Mouse (Mus musculus): ENCODE measurements around the gene Rere. TPM values are rescaled to one million over a fixed set of nuclear protein-coding genes. Genes with fewer than 3 reads are reported as not detected.
"Not testable (repeated sequence)": the region's sequence is repeated elsewhere in the genome, so short reads cannot be mapped to it uniquely, and the experiment has no call there.

Gene Rere
- polyA plus RNA-seq, 1 experiment from 2014 or later, result 39.0 TPM

- Histone ChIP-seq H3K4me3 (no peak overlapping the region), H3K9me3 (no peaks in the 10 kb centered on the region), H3K27ac (no peak overlapping the region), H3K4me1 (replicated peaks) (peaks cover 49% of the 10 kb centered on the region), H3K36me3 (peaks cover 15% of the 10 kb centered on the region), H3K9ac (no peak overlapping the region), H3K27me3 (no peaks in the 10 kb centered on the region), H3K4me2 (no peak overlapping the region)
- WGBS, result 90% methylated on average over 4 of the region's 4 CpGs
- ATAC-seq (ENCODE audit: low FRiP score), result no peak
Observed at GRCm38 (mm10) chr4:150470674-150471328, 189.4 kb downstream of the Rere start.

- no peak for ATAC-seq (ENCODE audit: low FRiP score)
- Histone ChIP-seq H3K4me3 (no peak overlapping the region), H3K9ac (no peak overlapping the region), H3K27ac (no peak overlapping the region; the same call in 1 of the 2 replicates), H3K27me3 (no peaks in the 10 kb centered on the region), H3K4me2 (no peak overlapping the region), H3K9me3 (no peaks in the 10 kb centered on the region), H3K36me3 (peaks cover 22% of the 10 kb centered on the region), H3K4me1 (replicated peaks) (peaks cover 29% of the 10 kb centered on the region)
- 12% methylated on average over 10 of the region's 10 CpGs for WGBS
Observed at GRCm38 (mm10) chr4:150472751-150473436, 191.4 kb downstream of the Rere start.

- Histone ChIP-seq H3K4me3 (no peak overlapping the region), H3K4me1 (replicated peaks) (peaks cover 24% of the 10 kb centered on the region), H3K4me2 (no peak overlapping the region), H3K27ac (peak overlapping the region; percentile 40), H3K27me3 (no peaks in the 10 kb centered on the region), H3K36me3 (peaks cover 29% of the 10 kb centered on the region), H3K9ac (no peak overlapping the region), H3K9me3 (no peaks in the 10 kb centered on the region)
- WGBS, result 54% methylated on average over 4 of the region's 4 CpGs
- ATAC-seq (ENCODE audit: low FRiP score), result no peak
Observed at GRCm38 (mm10) chr4:150473437-150474070, 192.1 kb downstream of the Rere start.

- Histone ChIP-seq H3K27ac (no peak overlapping the region), H3K9me3 (no peaks in the 10 kb centered on the region), H3K36me3 (peaks cover 29% of the 10 kb centered on the region), H3K27me3 (no peaks in the 10 kb centered on the region), H3K4me2 (no peak overlapping the region), H3K4me3 (no peak overlapping the region), H3K4me1 (replicated peaks) (peaks cover 23% of the 10 kb centered on the region), H3K9ac (no peak overlapping the region)
- ATAC-seq (ENCODE audit: low FRiP score), result no peak
- 65% methylated on average over 7 of the region's 7 CpGs for WGBS
Observed at GRCm38 (mm10) chr4:150474086-150474485, 192.6 kb downstream of the Rere start.

- peak overlapping the region; percentile 2; the same call in 1 of the 2 replicates for H3K27ac ChIP-seq
- no peak for ATAC-seq (ENCODE audit: low FRiP score)
- no peak overlapping the region for H3K9ac ChIP-seq
- 62% methylated on average over 5 of the region's 5 CpGs for WGBS
- H3K36me3 ChIP-seq, result peaks cover 22% of the 10 kb centered on the region
- no peaks in the 10 kb centered on the region for H3K27me3 ChIP-seq
- no peak overlapping the region for H3K4me2 ChIP-seq
- H3K4me1 ChIP-seq (replicated peaks), result peaks cover 18% of the 10 kb centered on the region
- no peak overlapping the region for H3K4me3 ChIP-seq
- no peaks in the 10 kb centered on the region for H3K9me3 ChIP-seq
Observed at GRCm38 (mm10) chr4:150476258-150476657, 194.8 kb downstream of the Rere start.

GRCm38 (mm10) chr4:150478006-150478405, 196.6 kb downstream of the Rere start:
- H3K4me3 ChIP-seq, result no peak overlapping the region
- no peak overlapping the region for H3K4me2 ChIP-seq
- 93% methylated on average over 6 of the region's 6 CpGs for WGBS
- H3K9ac ChIP-seq, result no peak overlapping the region
- H3K9me3 ChIP-seq, result no peaks in the 10 kb centered on the region
- no peak overlapping the region for H3K27ac ChIP-seq
- H3K27me3 ChIP-seq, result no peaks in the 10 kb centered on the region
- ATAC-seq (ENCODE audit: low FRiP score), result no peak
- peaks cover 12% of the 10 kb centered on the region for H3K4me1 ChIP-seq (replicated peaks)
- H3K36me3 ChIP-seq, result peaks cover 22% of the 10 kb centered on the region

GRCm38 (mm10) chr4:150483081-150483480, 201.6 kb downstream of the Rere start:
- H3K4me2 ChIP-seq; H3K4me3 ChIP-seq; H3K27ac ChIP-seq; ATAC-seq (ENCODE audit: low FRiP score); H3K9me3 ChIP-seq; H3K27me3 ChIP-seq; H3K9ac ChIP-seq: not testable (repeated sequence)
- Histone ChIP-seq H3K4me1 (replicated peaks) (peaks cover 22% of the 10 kb centered on the region), H3K36me3 (peaks cover 19% of the 10 kb centered on the region)
- WGBS, result 98% methylated on average over 5 of the region's 5 CpGs

DNA sequence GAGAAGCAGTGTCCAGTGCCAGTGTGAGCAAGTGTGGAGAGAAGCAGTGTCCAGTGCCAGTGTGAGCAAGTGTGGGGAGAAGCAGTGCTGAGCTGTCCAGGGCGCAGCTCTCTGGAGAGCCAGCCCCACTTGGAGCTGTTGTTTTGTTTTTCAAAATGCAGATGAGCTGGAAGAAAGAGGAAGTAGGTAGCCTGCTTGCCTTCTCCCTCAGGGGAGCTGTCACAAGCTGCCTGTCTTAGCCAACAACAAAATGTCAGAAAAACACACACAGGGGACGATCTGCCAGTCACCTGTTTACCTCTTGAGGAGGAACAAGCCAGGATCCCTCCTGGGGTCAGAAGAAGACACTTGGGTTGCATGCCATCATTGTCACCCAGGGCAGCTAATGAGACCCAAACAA, 204.7 kb downstream of the Rere start:
- H3K36me3 ChIP-seq, result peaks cover 12% of the 10 kb centered on the region; the same call in 1 of the 2 replicates
- no peak overlapping the region for H3K4me2 ChIP-seq
- no peaks in the 10 kb centered on the region for H3K27me3 ChIP-seq
- H3K27ac ChIP-seq, result peak overlapping the region; percentile 19; the same call in 1 of the 2 replicates
- H3K9ac ChIP-seq, result no peak overlapping the region
- peaks cover 48% of the 10 kb centered on the region for H3K4me1 ChIP-seq (replicated peaks)
- H3K9me3 ChIP-seq, result no peaks in the 10 kb centered on the region
- ATAC-seq (ENCODE audit: low FRiP score), result no peak
- 41% methylated on average over 2 of the region's 2 CpGs for WGBS
- H3K4me3 ChIP-seq, result no peak overlapping the region

DNA sequence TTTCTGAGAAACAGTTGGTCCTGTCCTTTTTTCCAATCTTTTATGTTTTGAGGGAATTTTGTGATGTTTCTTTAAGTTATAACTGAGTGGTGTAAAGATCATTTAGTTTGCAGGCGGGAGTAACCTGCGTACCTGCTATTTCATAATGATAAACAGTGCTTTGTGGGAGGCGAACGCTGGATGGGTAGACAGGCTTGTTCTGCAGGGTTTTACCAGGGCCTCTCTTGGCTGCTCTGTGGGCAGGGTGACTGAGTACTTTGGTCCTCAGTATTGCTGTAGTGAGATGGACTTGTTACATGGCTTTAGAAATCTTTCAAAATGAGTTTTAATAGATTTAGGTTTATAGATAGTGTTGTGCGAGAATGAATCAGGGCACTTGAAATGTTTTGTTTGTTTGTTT, 205.7 kb downstream of the Rere start:
- H3K4me3 ChIP-seq, result no peak overlapping the region
- no peaks in the 10 kb centered on the region for H3K9me3 ChIP-seq
- H3K9ac ChIP-seq, result no peak overlapping the region
- no peaks in the 10 kb centered on the region for H3K27me3 ChIP-seq
- peaks cover 48% of the 10 kb centered on the region for H3K4me1 ChIP-seq (replicated peaks)
- peak overlapping the region; percentile 92; the same call in 1 of the 2 replicates for H3K27ac ChIP-seq
- H3K4me2 ChIP-seq, result no peak overlapping the region
- ATAC-seq (ENCODE audit: low FRiP score), result no peak
- peaks cover 10% of the 10 kb centered on the region; the same call in 1 of the 2 replicates for H3K36me3 ChIP-seq
- WGBS, result 64% methylated on average over 5 of the region's 5 CpGs

- peaks cover 48% of the 10 kb centered on the region for H3K4me1 ChIP-seq (replicated peaks)
- H3K27me3 ChIP-seq, result no peaks in the 10 kb centered on the region
- peak overlapping the region; percentile 39 for H3K4me3 ChIP-seq
- peak; percentile 96 for ATAC-seq (ENCODE audit: low FRiP score)
- H3K27ac ChIP-seq, result peak overlapping the region; percentile 92
- peak overlapping the region; percentile 65 for H3K4me2 ChIP-seq
- H3K9ac ChIP-seq, result peak overlapping the region; percentile 73
- WGBS, result 17% methylated on average over 12 of the region's 12 CpGs
- peaks cover 10% of the 10 kb centered on the region; the same call in 1 of the 2 replicates for H3K36me3 ChIP-seq
- no peaks in the 10 kb centered on the region for H3K9me3 ChIP-seq
Observed at GRCm38 (mm10) chr4:150488096-150488748, 206.8 kb downstream of the Rere start.

- no peak for ATAC-seq (ENCODE audit: low FRiP score)
- 59% methylated on average over 4 of the region's 4 CpGs for WGBS
- peak overlapping the region; percentile 65 for H3K4me2 ChIP-seq
- peak overlapping the region; percentile 73 for H3K9ac ChIP-seq
- H3K36me3 ChIP-seq, result peaks cover 10% of the 10 kb centered on the region; the same call in 1 of the 2 replicates
- no peaks in the 10 kb centered on the region for H3K9me3 ChIP-seq
- no peaks in the 10 kb centered on the region for H3K27me3 ChIP-seq
- H3K4me3 ChIP-seq, result peak overlapping the region; percentile 39
- H3K27ac ChIP-seq, result peak overlapping the region; percentile 92
- peaks cover 50% of the 10 kb centered on the region for H3K4me1 ChIP-seq (replicated peaks)
Observed at GRCm38 (mm10) chr4:150488767-150489166, 207.3 kb downstream of the Rere start.

- no peak for ATAC-seq (ENCODE audit: low FRiP score)
- Histone ChIP-seq H3K4me2 (no peak overlapping the region), H3K4me3 (no peak overlapping the region), H3K27me3 (no peaks in the 10 kb centered on the region), H3K9ac (no peak overlapping the region), H3K36me3 (0 out of 2 replicates have a peak, but pooled peaks cover under 1% of the 10 kb centered on the region), H3K9me3 (no peaks in the 10 kb centered on the region), H3K27ac (no peak overlapping the region), H3K4me1 (replicated peaks) (peaks cover 57% of the 10 kb centered on the region)
- WGBS, result 88% methylated on average over 6 of the region's 6 CpGs
Observed at GRCm38 (mm10) chr4:150490050-150490449, 208.6 kb downstream of the Rere start.

All from hindbrain, embryonic 13.5 days (tissue).